Mouse (Mus musculus): ENCODE measurements around the gene Slc25a28. TPM values are rescaled to one million over a fixed set of nuclear protein-coding genes. Genes with fewer than 3 reads are reported as not detected.

Slc25a28 gene
- polyA plus RNA-seq, 1 experiment from 2014 or later, result 17.4 TPM

DNA sequence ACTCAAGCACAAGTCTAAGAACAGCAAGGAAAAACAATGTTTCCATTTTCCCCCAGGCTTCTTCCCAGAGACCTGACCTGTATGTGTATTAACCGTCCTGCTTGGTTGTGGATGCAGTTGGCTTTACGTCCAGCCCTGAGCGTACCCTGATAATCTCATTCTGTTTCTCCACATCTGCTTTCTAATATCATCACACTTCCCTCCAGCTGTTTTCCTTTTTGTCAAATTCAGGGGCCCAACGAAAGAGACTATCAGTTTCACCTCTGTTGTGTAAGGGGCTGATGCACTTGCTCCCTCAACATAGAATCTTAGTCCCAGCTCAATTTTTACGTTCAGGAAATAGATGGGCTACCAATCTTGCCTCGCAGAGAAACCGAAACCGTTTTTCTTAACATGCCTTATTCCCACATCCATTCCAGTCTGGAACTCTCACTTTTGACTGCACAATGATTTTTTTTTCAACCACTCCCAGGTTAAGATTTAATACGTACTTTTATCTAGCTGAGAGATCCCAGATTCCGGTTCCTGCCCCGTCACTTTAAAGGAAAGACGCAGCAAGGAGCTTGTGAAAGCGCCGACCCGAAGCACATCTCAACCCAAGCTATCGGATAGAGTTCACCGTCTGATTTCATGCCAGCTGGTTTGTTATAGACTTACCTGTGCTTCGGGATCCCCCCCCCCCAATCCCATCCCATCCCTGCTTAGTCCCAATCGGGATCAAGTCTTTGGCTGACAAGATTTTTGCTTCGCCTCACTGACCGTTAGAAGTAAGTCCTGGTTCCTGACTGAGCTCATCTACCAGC lies 967 bp downstream of the Slc25a28 start:
- Histone ChIP-seq H3K4me2 (replicated peaks) (peak overlapping the region; percentile 89), H3K9me3 (no peaks in the 10 kb centered on the region), H3K9ac (peak overlapping the region; percentile 94), H3K27me3 (replicated peaks) (no peaks in the 10 kb centered on the region), H3K4me1 (peaks cover 18% of the 10 kb centered on the region), H3K4me3 (peak overlapping the region; percentile 96), H3K36me3 (no peaks in the 10 kb centered on the region), H3K27ac (no peak overlapping the region)
- no peak for ATAC-seq (ENCODE audit: low FRiP score, low read depth)
- 12% methylated on average over 21 of the region's 21 CpGs for WGBS

DNA sequence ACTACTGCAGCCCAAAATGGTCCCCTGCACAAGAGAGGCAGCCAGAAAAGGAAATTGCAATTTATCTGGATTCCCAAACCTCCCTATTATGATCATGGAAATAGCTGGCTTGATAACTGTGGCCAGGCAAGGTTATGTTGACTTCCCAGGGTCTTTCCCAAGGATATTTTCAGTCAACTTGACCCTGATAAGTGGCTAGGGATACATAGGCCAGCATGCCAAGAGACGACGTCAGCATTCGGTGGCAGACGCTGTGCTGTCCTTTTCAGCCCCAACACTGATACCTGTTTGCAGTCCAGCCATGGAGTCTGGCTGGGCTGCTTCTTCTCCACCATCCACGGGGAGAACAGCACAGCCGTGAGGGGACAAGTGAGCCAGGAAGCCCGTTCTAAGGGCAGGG lies 3.6 kb downstream of the Slc25a28 start:
- 0 out of 2 replicates have a peak, but pooled peaks cover 4% of the 10 kb centered on the region for H3K36me3 ChIP-seq
- H3K27ac ChIP-seq, result no peak overlapping the region
- peaks cover 11% of the 10 kb centered on the region for H3K4me1 ChIP-seq
- no peak overlapping the region for H3K4me2 ChIP-seq (replicated peaks)
- H3K4me3 ChIP-seq, result no peak overlapping the region
- WGBS, result 82% methylated on average over 7 of the region's 7 CpGs
- H3K27me3 ChIP-seq (replicated peaks), result no peaks in the 10 kb centered on the region
- no peak overlapping the region for H3K9ac ChIP-seq
- ATAC-seq (ENCODE audit: low FRiP score, low read depth), result no peak
- H3K9me3 ChIP-seq, result no peaks in the 10 kb centered on the region

DNA sequence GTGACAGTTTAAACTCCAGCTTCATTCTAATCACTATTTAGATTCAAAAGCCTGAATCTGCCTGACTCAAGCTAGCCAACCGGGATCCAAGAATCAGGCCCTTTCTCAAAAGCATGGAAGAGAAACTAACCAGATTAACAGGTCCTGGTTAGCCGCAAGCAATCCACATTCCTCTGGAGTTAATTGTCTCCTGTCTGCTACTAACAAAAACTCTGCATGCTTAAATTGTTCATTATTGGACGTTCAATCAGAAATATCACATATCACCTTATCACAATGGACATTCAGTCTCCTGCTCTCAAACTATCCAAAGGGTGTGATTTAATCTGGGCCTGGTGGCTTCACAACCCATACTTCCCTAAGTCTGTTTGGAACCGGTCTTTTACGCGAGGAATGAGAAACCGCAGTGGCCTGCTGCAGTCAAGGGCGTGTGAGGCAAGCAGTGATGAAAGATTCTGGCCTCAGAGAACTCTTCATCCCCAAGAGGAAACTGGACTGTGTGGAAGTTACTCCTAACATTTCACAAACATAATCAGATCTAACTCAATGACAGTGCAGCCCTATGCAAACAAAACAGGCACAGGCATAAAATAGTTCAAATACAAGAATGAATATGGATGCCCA lies 5.4 kb downstream of the Slc25a28 start:
- peaks cover 10% of the 10 kb centered on the region for H3K4me1 ChIP-seq
- 83% methylated on average over 8 of the region's 8 CpGs for WGBS
- H3K9ac ChIP-seq, result no peak overlapping the region
- peaks cover 7% of the 10 kb centered on the region for H3K36me3 ChIP-seq
- no peak for ATAC-seq (ENCODE audit: low FRiP score, low read depth)
- H3K4me2 ChIP-seq (replicated peaks), result no peak overlapping the region
- H3K9me3 ChIP-seq, result no peaks in the 10 kb centered on the region
- no peak overlapping the region for H3K4me3 ChIP-seq
- no peak overlapping the region for H3K27ac ChIP-seq
- no peaks in the 10 kb centered on the region for H3K27me3 ChIP-seq (replicated peaks)

DNA sequence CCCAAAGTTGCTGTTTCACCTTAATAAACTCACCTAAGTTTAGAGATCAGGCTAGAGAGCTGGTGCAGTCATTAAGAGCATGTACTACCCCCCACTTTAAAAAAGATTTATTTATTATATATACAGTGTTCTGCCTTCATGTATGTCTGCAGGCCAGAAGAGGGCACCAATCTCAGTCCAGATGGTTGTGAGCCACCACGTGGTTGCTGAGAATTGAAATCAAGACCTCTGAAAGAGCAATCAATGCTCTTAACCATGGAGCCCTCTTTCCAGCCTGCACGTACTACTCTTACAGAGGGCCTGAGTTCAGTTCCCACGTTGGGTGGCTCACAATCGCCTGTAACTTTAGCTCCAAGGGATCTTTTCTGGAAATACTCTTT lies 7.3 kb downstream of the Slc25a28 start:
- 66% methylated on average over 4 of the region's 4 CpGs for WGBS
- H3K27ac ChIP-seq, result no peak overlapping the region
- no peak overlapping the region for H3K9ac ChIP-seq
- H3K4me3 ChIP-seq, result no peak overlapping the region
- H3K9me3 ChIP-seq, result no peaks in the 10 kb centered on the region
- H3K36me3 ChIP-seq, result peaks cover 16% of the 10 kb centered on the region
- no peak overlapping the region for H3K4me2 ChIP-seq (replicated peaks)
- no peak for ATAC-seq (ENCODE audit: low FRiP score, low read depth)
- peaks cover 3% of the 10 kb centered on the region for H3K4me1 ChIP-seq
- H3K27me3 ChIP-seq (replicated peaks), result no peaks in the 10 kb centered on the region

DNA sequence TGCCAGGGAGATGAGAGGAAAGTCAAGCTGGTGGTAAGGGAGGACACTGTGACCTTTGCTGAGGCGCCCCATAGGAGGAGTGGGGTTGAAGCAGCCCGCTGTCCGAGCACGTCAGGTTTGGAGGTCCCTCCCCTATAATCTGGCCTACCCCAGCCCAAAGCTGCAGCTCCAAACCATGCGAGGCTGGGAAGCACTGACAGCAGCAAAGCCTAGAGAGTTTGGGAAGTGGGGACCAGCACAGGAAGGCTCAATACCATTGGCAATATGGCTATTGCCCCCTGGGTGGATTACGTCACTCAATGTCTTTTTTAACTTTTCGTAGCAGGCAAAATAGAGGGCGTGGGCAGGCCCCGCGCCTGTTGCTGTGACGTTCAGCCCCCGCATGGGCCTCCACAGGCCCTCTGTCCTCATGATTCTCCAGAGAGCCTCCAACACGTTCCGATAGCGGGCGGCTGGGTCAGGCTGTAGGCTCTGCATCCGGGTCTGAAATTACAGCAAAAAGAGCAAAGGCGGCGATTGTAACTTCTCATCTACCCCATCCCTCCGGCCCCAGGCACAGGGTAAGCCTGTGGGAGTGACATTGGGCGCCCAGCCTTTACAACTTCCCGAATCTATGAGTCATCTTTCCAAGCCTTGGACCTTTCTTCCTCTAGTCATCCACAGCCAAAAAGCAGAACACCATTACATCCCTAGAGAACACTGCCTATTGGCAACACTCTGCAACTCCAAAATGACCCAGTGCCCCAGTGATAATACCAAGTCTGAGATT lies 7.8 kb downstream of the Slc25a28 start:
- 86% methylated on average over 22 of the region's 22 CpGs for WGBS
- no peak for ATAC-seq (ENCODE audit: low FRiP score, low read depth)
- Histone ChIP-seq H3K4me2 (replicated peaks) (no peak overlapping the region), H3K36me3 (peaks cover 16% of the 10 kb centered on the region), H3K9me3 (no peaks in the 10 kb centered on the region), H3K4me3 (no peak overlapping the region), H3K9ac (no peak overlapping the region), H3K4me1 (peaks cover 5% of the 10 kb centered on the region), H3K27ac (no peak overlapping the region), H3K27me3 (replicated peaks) (no peaks in the 10 kb centered on the region)

DNA sequence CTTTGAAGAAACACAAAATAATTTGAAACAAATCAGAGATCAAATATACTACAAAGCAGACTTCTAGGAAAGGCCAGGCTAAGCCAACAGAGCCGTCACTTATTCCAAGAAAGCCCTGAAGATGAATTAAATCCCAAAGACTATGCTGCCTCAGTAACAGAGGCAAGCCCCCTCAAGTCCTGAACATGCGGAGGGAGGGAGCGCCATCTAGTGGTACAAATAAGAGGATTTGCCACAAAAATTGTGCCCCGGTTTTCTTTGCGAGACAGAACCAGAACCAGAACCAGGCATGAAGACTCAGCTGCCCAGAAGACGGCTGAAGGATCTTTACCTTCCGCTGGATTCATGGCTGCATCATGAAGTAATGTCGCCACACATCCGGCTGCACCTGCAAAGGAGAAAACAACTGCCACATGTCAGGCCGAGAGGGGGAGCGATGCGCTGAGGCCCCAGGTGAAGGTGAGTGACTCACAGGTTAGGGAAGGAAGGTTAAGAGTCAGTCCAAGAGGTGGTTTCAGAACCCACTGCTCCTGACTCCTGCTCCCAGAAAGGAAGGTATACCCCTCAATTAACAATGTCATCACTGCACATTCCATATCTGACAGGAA lies 9.1 kb downstream of the Slc25a28 start:
- H3K9me3 ChIP-seq, result no peaks in the 10 kb centered on the region
- WGBS, result 55% methylated on average over 12 of the region's 12 CpGs
- H3K27ac ChIP-seq, result no peak overlapping the region
- no peak for ATAC-seq (ENCODE audit: low FRiP score, low read depth)
- H3K4me2 ChIP-seq (replicated peaks), result no peak overlapping the region
- H3K36me3 ChIP-seq, result peaks cover 16% of the 10 kb centered on the region
- no peak overlapping the region for H3K9ac ChIP-seq
- H3K4me1 ChIP-seq, result peaks cover 5% of the 10 kb centered on the region
- no peaks in the 10 kb centered on the region for H3K27me3 ChIP-seq (replicated peaks)
- H3K4me3 ChIP-seq, result no peak overlapping the region

DNA sequence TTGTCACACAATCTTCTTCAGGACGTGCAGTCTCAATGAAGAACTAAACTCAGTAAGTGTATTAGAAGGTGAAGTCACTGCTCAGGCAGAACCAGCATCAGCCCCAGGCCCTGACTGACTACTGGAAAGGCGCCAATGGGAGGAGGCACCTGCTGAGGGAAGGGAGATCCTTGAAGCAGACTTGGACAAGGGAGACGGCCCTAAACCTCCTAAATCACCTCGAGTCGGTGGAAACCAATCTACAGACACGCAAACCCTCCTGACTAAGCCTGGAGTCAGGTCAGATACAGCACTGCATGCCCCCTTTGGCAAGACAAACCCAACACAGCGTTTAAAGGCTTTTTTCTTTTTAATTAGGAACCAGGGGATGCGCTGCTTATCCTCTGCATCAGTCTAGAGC lies 11.2 kb downstream of the Slc25a28 start:
- H3K9me3 ChIP-seq, result no peaks in the 10 kb centered on the region
- H3K36me3 ChIP-seq, result peaks cover 16% of the 10 kb centered on the region
- no peak overlapping the region for H3K9ac ChIP-seq
- ATAC-seq (ENCODE audit: low FRiP score, low read depth), result no peak
- H3K4me2 ChIP-seq (replicated peaks), result no peak overlapping the region
- no peaks in the 10 kb centered on the region for H3K27me3 ChIP-seq (replicated peaks)
- WGBS, result 88% methylated on average over 8 of the region's 8 CpGs
- H3K4me1 ChIP-seq, result peaks cover 5% of the 10 kb centered on the region
- H3K4me3 ChIP-seq, result no peak overlapping the region
- no peak overlapping the region for H3K27ac ChIP-seq

DNA sequence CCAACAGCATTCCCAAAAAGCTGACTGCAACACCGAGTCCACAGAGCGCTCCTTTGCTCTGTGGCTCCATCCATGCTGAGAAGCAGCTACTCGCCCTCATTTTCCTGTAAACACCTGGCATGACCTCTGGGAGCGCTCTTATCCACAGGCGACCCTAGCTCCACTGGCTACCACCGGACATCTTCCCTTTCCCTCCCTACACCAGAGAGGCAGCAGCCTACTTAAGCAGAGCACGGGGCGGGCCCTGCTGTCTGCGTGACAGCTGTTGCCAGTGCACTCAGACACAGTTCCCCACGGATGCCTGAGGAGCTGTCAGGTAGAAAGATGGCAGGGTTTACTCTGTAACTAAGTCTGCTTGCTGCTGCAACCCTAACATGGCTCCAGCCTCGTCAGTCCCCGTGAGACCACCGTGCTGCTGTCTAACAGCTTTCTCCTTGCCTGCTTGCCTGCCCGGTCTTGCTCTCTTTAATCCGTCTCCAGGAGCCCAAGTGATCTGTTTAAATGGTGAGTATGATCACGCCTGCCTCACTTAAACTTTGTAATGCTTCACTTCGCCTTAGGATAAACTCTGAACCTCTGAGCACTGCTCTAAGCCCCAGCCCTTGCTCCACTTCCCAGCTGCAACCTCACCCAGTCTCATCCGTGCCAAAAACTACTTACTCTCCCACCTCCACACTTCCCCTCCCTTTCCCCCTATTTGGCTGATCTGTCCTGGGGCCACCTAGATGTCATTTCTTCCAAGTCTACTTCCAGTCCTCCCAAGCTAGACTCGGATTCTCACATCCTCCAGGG lies 12.3 kb downstream of the Slc25a28 start:
- H3K36me3 ChIP-seq, result peaks cover 16% of the 10 kb centered on the region
- H3K4me3 ChIP-seq, result no peak overlapping the region
- H3K27me3 ChIP-seq (replicated peaks), result no peaks in the 10 kb centered on the region
- no peak; the same call in 1 of the 2 replicates for ATAC-seq (ENCODE audit: low FRiP score, low read depth)
- no peak overlapping the region for H3K27ac ChIP-seq
- no peaks in the 10 kb centered on the region for H3K9me3 ChIP-seq
- H3K4me1 ChIP-seq, result peaks cover 5% of the 10 kb centered on the region
- H3K4me2 ChIP-seq (replicated peaks), result no peak overlapping the region
- no peak overlapping the region for H3K9ac ChIP-seq
- 43% methylated on average over 19 of the region's 19 CpGs for WGBS

DNA sequence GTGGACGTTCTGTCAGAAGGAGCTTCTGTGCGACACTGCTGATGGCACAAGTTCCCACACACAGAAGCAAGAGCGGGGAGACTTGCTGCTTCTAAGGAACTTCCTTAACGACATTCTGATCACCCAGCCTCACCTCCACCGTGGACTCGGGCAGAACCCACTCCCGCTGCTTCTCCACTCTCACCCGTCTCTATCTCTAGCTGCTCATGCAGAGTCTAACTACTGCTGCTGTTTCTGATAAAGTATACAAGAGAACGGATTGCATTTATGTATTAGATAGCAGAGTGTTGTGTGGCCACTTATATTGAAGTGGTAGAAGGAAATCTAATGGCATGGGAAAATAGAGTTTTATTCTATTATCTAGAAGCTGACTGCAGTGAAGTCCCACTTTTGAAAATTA lies 13.9 kb downstream of the Slc25a28 start:
- Histone ChIP-seq H3K27me3 (replicated peaks) (no peaks in the 10 kb centered on the region), H3K4me3 (no peak overlapping the region), H3K4me2 (replicated peaks) (no peak overlapping the region), H3K36me3 (peaks cover 12% of the 10 kb centered on the region), H3K9ac (no peak overlapping the region), H3K9me3 (no peaks in the 10 kb centered on the region), H3K4me1 (peaks cover 5% of the 10 kb centered on the region), H3K27ac (no peak overlapping the region)
- no peak for ATAC-seq (ENCODE audit: low FRiP score, low read depth)
- WGBS, result 84% methylated on average over 9 of the region's 9 CpGs

DNA sequence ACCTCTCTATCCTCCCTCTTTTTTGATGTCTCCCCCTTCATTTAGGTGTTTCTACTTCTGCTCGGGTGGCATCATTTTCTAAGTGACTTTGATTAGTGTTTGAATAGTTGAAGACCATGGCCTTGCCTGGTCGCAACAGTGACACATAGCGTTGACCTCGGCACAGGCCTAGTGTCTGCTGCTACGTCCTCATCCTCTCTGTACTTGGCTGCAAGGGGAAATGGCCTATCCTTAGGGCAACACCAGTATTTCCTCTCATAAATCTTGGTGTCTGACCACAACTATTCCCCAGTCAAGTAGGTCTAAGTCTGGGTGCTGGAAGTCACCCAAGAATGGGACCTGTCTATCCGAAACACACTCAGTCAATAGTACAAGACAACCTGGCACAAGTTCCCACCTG lies 15.0 kb downstream of the Slc25a28 start:
- Histone ChIP-seq H3K9me3 (no peaks in the 10 kb centered on the region), H3K9ac (no peak overlapping the region), H3K27ac (no peak overlapping the region), H3K4me1 (peaks cover 5% of the 10 kb centered on the region), H3K36me3 (peaks cover 12% of the 10 kb centered on the region), H3K4me2 (replicated peaks) (no peak overlapping the region), H3K4me3 (no peak overlapping the region), H3K27me3 (replicated peaks) (no peaks in the 10 kb centered on the region)
- ATAC-seq (ENCODE audit: low FRiP score, low read depth), result no peak
- 83% methylated on average over 6 of the region's 6 CpGs for WGBS

DNA sequence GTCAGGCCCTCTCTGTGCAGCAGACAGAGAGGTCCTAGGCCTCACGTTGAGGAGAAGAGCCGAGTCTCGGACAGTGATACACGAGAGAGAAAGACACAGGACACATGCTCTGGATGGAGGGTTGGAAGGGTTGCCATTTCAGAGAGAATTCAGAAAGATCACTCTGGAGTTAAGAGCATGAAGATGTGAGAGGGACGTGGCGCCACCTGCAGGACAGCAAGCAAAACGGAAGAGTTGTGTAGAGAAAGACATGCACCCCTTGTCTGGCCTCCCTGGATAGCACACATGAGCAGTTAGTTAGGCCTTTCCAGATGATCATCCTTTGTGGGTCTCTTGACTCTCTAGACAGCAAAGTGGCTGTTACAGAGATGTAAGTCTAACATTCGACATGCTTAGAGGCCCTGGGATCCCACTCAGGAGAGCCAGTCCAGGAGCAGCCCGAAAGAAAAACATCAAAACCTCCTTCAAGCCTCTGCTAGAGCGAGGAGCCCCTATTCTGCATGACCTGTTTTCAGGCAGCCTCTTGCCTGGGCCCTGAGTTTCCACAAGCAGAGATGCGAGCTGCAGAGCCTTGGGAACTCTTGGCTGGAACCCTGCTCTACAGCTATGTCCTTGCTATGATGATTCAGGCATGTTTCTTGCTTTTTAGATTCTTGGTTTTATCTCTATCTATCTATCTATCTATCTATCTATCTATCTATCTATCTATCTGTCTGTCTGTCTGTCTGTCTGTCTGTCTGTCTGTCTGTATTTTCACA lies 18.8 kb downstream of the Slc25a28 start:
- Histone ChIP-seq H3K4me3 (no peak overlapping the region), H3K27me3 (replicated peaks) (no peaks in the 10 kb centered on the region), H3K4me2 (replicated peaks) (no peak overlapping the region), H3K27ac (no peak overlapping the region), H3K4me1 (no peaks in the 10 kb centered on the region), H3K36me3 (no peaks in the 10 kb centered on the region), H3K9me3 (no peaks in the 10 kb centered on the region), H3K9ac (no peak overlapping the region)
- 41% methylated on average over 11 of the region's 11 CpGs for WGBS
- no peak for ATAC-seq (ENCODE audit: low FRiP score, low read depth)
